Mouse (Mus musculus): ENCODE results near the gene Taco1.

DNA sequence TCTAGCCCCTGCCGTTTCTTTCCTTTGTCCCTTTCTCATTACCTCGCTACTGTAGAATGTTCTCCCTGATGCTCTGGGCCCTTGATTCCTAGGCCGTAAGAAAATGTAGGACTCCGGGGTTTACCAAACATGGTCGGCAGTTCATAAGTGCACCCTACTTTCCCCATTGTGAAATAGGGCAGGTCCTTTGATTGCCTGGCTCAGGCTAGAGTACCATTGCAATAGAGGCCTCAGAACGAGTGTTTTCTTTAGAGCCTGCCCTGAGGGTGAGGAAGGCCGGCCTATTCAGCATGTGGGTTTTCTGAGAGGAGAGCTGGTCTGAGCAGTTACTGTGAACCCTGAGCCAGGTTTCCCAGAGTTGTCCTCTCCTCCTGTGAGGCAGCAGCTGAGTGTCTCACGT lies 7.8 kb upstream of the Taco1 start:
- TF ChIP-seq HCFC1 (IDR thresholded peaks at IDR 0.05; ENCODE audit: borderline replicate concordance, insufficient read depth, low read length) (no peak), CHD2 (IDR thresholded peaks at IDR 0.05; ENCODE audit: low read depth, low read length) (no peak)
